Mouse (Mus musculus) naive thymus-derived CD4-positive, alpha-beta T cell, adult 2 months (primary cell): ENCODE measurements around the gene Mvd.

Source experiments
- DNase-seq: peaks from one replicate; pipeline ENCODE4 v3.0.0-alpha.2; 2011; ENCODE audit warnings: low read depth

Mvd gene

GRCm38 (mm10) chr8:122426145-122426544 lies 17.1 kb downstream of the Mvd start:
- DNase-seq, result no peak

DNA sequence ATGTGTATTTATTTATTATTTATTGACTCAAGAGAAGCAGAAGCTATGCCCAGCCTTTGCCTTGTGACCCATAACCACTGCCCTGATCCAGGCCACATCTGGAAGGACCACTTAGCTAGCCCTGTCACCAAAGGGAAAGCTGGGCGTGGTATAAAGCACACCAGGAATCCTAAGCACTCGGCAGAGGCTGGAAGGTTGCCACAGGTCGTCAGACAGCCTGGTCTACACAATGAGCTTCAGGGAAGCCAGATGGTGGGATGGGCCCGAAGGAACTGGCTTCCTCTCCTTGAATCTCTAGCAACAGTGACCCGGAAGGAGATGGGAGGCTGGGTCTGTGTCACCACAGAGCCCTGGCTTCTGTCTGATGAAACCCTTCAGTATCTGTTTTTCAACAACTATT lies 19.6 kb downstream of the Mvd start:
- no peak for DNase-seq

DNA sequence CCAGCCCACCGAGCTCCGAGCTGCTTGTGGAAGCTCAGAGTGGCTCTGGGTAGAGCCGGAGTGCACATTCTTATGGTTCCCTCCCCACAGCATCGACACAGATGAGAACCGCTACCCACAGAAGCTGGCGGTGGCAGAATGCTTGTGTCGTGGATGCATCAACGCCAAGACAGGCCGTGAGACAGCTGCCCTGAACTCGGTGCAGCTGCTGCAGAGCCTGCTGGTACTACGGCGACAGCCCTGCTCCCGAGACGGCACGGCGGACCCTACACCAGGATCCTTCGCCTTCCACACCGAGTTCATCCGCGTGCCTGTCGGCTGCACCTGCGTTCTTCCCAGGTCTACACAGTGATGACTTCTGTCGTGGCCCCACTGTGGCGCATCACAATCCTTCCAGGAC lies 20.0 kb downstream of the Mvd start:
- no peak for DNase-seq

GRCm38 (mm10) chr8:122421376-122422070 lies 21.7 kb downstream of the Mvd start, which contains the start of gene Il17c:
Gene Il17c, plus strand, starts transcription at chr8:122422020.
- no peak for DNase-seq

DNA sequence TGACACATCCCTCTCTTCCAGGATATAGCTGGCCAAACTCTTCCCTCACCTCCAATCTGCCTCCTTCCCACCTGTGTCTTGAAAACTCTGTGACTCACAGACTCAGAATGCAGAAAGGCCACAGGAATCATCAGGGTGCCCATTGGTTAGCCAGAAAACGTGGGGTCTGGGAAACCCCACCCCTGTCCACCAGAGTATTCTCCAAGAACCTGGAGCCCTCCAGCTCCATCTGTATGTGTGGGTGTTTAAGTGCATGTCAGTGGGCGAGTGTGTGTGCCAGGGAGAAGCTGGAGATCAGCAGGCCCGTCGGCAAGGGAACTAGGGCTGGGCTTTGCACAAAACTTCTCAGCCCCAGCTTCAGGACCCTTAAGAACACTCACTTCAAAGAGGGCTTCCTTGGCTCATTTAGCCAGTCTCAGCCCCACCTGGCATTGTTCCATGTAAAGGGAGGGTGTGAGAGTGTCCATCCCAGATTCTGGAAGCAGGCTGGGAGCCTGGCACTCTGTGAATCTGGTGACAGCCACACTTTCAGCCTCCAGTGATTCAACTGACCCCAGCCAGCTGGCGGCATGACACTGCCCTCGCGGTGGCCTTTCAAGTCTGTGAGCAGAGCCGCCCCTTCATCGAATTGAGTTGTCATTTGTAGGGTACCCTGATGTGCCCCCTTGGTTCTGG lies 23.2 kb downstream of the Mvd start:
- DNase-seq, result no peak

DNA sequence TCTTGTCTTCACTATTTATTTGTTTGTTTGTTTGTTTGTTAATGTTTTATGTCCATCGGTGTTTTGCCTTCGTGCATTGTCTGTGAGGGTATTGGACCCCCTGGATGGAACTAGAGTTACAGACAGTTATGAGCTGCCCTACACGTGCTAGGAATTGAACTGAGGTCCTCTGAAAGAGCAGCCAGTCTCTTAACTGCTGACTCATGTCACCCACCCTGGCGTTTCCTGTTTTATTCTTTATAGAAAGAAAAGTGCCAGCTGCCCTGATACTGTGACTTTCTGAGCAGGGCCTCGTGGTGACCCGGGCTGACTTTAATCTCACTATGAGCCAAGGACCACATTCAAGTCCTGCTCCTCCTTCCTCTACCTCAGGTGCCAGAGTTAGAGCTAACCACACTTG lies 27.7 kb downstream of the Mvd start:
- no peak for DNase-seq

- DNase-seq, result no peak
Measured at GRCm38 (mm10) chr8:122414311-122414710, 28.9 kb downstream of the Mvd start.

GRCm38 (mm10) chr8:122407678-122408077 lies 35.5 kb downstream of the Mvd start:
- DNase-seq, result no peak

GRCm38 (mm10) chr8:122405146-122405805 lies 37.9 kb downstream of the Mvd start:
- DNase-seq, result no peak

DNA sequence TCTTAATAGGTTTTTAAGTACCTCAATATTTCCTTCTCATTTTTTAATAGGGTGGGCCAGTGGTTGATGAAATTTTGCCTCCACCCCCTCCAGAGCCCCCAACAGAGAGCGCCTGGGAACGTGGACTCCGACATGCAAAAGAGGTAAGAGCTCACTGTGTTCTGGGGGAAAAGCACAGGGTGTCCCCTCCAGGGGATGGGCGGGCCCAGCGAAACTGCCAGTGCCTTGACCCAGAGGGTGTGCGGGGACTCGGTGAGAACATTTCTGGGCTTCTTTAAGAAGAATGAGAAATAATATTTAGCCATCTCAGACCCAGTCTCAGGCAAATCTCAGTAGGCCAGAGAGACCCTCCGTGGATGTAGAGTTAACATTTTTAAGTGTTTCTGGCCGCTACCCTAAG lies 45.0 kb downstream of the Mvd start:
- DNase-seq, result no peak

GRCm38 (mm10) chr8:122395291-122395690 lies 47.9 kb downstream of the Mvd start:
- DNase-seq, result no peak

- no peak for DNase-seq
Measured at GRCm38 (mm10) chr8:122393717-122394116, 49.5 kb downstream of the Mvd start.

GRCm38 (mm10) chr8:122390758-122391157 lies 52.5 kb downstream of the Mvd start:
- DNase-seq, result no peak

DNA sequence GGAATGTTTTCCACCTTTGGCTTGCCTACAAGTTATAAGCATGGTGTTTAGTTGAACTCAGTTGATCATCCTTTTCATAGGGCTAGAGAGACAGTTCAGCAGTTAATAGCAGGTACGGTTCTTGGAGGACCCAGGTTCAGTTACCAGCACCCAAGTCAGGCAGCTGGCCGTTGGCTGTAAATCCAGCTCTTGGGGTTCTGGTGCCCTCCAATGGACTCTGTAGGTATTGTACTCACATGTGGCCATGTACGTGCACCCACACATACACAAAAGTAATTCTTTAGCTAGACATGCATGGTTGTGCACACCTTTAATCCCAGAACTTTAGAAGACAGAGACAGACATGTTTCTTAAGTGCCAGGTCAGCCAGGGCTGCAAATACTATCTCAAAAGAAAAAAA lies 53.9 kb downstream of the Mvd start:
- peak; percentile 14 for DNase-seq
